Mouse (Mus musculus) heart, postnatal 0 days (tissue): ENCODE data around the gene Kncn. TPM values are rescaled to one million over a fixed set of nuclear protein-coding genes. Genes with fewer than 3 reads are reported as not detected.

Experiments used
- ATAC-seq: fragments of 200-750 bp; cut with Nextera tagmentation; 2 replicates; pipeline ENCODE4 v1.8.0; 2017; ENCODE audit warnings: low read depth, moderate number of reproducible peaks, moderate library complexity; ENCODE audit not compliant: insufficient read depth
- DNase-seq: peaks from one replicate; pipeline ENCODE4 v3.0.0-alpha.2; 2016; ENCODE audit warnings: low spot score
- H3K27ac ChIP-seq: fragments of 300-500 bp; sonication (generic); 2 replicates; pipeline ENCODE4 v1.5.1; 2014; ENCODE audit warnings: low read depth, mild to moderate bottlenecking
- H3K27me3 ChIP-seq: fragments of 300-500 bp; sonication (generic); 2 replicates; pipeline ENCODE4 v1.6.1; 2014; ENCODE audit warnings: low read length, mixed read lengths; ENCODE audit not compliant: control insufficient read depth, insufficient read depth
- H3K36me3 ChIP-seq: fragments of 300-500 bp; sonication (generic); replicated peaks from 2 replicates; pipeline ENCODE4 v1.6.1; 2014; ENCODE audit warnings: low read length, mixed read lengths; ENCODE audit not compliant: control insufficient read depth, insufficient read depth
- H3K4me1 ChIP-seq: fragments of 300-500 bp; sonication (generic); 2 replicates; pipeline ENCODE4 v1.6.1; 2014; ENCODE audit warnings: antibody characterized with exemption; ENCODE audit not compliant: control insufficient read depth, insufficient read depth
- H3K4me2 ChIP-seq: fragments of 300-500 bp; sonication (generic); 2 replicates; pipeline ENCODE4 v1.6.1; 2014; ENCODE audit warnings: low read depth, mild to moderate bottlenecking, low read length, moderate library complexity
- H3K4me3 ChIP-seq: fragments of 300-500 bp; sonication (generic); 2 replicates; pipeline ENCODE4 v1.5.1; 2014; ENCODE audit warnings: low read depth, low read length
- H3K9ac ChIP-seq: fragments of 300-500 bp; sonication (generic); replicated peaks from 2 replicates; pipeline ENCODE4 v1.6.1; 2014; ENCODE audit warnings: low read depth, low read length, mixed read lengths
- H3K9me3 ChIP-seq: fragments of 300-500 bp; sonication (generic); replicated peaks from 2 replicates; pipeline ENCODE4 v1.6.1; 2016; ENCODE audit warnings: low read length; ENCODE audit not compliant: control insufficient read depth
- CTCF ChIP-seq: IDR thresholded peaks from 2 replicates; pipeline ENCODE4 v1.5.1; 2016; ENCODE audit warnings: antibody characterized with exemption, control low read depth, low read depth
- EP300 ChIP-seq: IDR thresholded peaks from 2 replicates; pipeline ENCODE4 v1.6.1; 2016; ENCODE audit warnings: antibody characterized with exemption, low read depth
- WGBS: fragments of 180-500 bp; shearing (Covaris S2); extraction: QIAGEN DNeasy Blood & Tissue Kit; methylation state at CpG from one replicate; pipeline ENCODE4 v1.1.7; 2014; 5-methylcytosine and 5-hydroxymethylcytosine counted together
- polyA plus RNA-seq: library from polyadenylated mRNA; unstranded; fragments of >200 nt; fragmentation: Nextera tagmentation; extraction: Ambion mirVana; gene quantifications from 2 replicates; pipeline ENCODE4 v1.2.1, GENCODE M21; 2015
- total RNA-seq: library from RNA; depleted of rRNA; stranded (reverse); fragments of >200 nt; gene quantifications from 2 replicates; pipeline ENCODE4 v1.2.3, GENCODE M21; 2014; ENCODE audit warnings: low replicate concordance

The Kncn gene
- total and polyA plus RNA-seq, 2 experiments from 2014 or later, result not detected

- TF ChIP-seq CTCF (no peak), EP300 (no peak)
- WGBS, result 26% methylated on average over 1 of the region's 1 CpGs
- ATAC-seq (no peak), DNase-seq (no peak)
- Histone ChIP-seq H3K27ac (no peak overlapping the region), H3K9me3 (no peaks in the 10 kb centered on the region), H3K9ac (no peak overlapping the region), H3K4me2 (no peak overlapping the region), H3K27me3 (peaks cover 34% of the 10 kb centered on the region), H3K36me3 (no peaks in the 10 kb centered on the region), H3K4me3 (no peak overlapping the region), H3K4me1 (no peaks in the 10 kb centered on the region)
These were observed 23.8 kb downstream of the Kncn start for GRCm38 (mm10) chr4:115907994-115908393.

GRCm38 (mm10) chr4:115908641-115909040, 24.4 kb downstream of the Kncn start:
- no peak for TF ChIP-seq CTCF
- TF ChIP-seq EP300, result no peak
- no peak overlapping the region for H3K4me2 ChIP-seq
- no peaks in the 10 kb centered on the region for H3K4me1 ChIP-seq
- H3K27ac ChIP-seq, result no peak overlapping the region
- DNase-seq (peak; percentile 26), ATAC-seq (peak; percentile 56)
- no peaks in the 10 kb centered on the region for H3K9me3 ChIP-seq
- peaks cover 34% of the 10 kb centered on the region for H3K27me3 ChIP-seq
- no peak overlapping the region for H3K4me3 ChIP-seq
- no peak overlapping the region for H3K9ac ChIP-seq
- WGBS, result 9% methylated on average over 7 of the region's 7 CpGs
- no peaks in the 10 kb centered on the region for H3K36me3 ChIP-seq

- Histone ChIP-seq H3K4me2 (no peak overlapping the region), H3K27ac (no peak overlapping the region), H3K4me3 (no peak overlapping the region), H3K9me3 (no peaks in the 10 kb centered on the region), H3K27me3 (peaks cover 29% of the 10 kb centered on the region; the same call in 1 of the 2 replicates), H3K9ac (no peak overlapping the region), H3K4me1 (no peaks in the 10 kb centered on the region), H3K36me3 (no peaks in the 10 kb centered on the region)
- 15% methylated on average over 4 of the region's 4 CpGs for WGBS
- TF ChIP-seq CTCF (no peak), EP300 (no peak)
- ATAC-seq, result no peak
- no peak for DNase-seq
These were observed 27.4 kb downstream of the Kncn start for GRCm38 (mm10) chr4:115911586-115911985.

GRCm38 (mm10) chr4:115919911-115920310, 35.7 kb downstream of the Kncn start:
- no peak overlapping the region for H3K4me2 ChIP-seq
- H3K27ac ChIP-seq, result no peak overlapping the region
- peaks cover 48% of the 10 kb centered on the region for H3K27me3 ChIP-seq
- DNase-seq, result no peak
- no peak overlapping the region for H3K4me3 ChIP-seq
- no peak overlapping the region for H3K9ac ChIP-seq
- no peak for TF ChIP-seq CTCF
- TF ChIP-seq EP300, result no peak
- H3K4me1 ChIP-seq, result no peaks in the 10 kb centered on the region
- WGBS, result 74% methylated on average over 16 of the region's 16 CpGs
- H3K9me3 ChIP-seq, result no peaks in the 10 kb centered on the region
- H3K36me3 ChIP-seq, result no peaks in the 10 kb centered on the region
- ATAC-seq, result no peak

- Histone ChIP-seq H3K27ac (no peak overlapping the region), H3K36me3 (no peaks in the 10 kb centered on the region), H3K4me3 (no peak overlapping the region), H3K27me3 (peaks cover 34% of the 10 kb centered on the region), H3K9ac (no peak overlapping the region), H3K4me1 (no peaks in the 10 kb centered on the region), H3K9me3 (no peaks in the 10 kb centered on the region), H3K4me2 (no peak overlapping the region)
- 57% methylated on average over 5 of the region's 5 CpGs for WGBS
- no peak for ATAC-seq
- DNase-seq, result no peak
- TF ChIP-seq CTCF (no peak), EP300 (no peak)
These were observed 38.5 kb downstream of the Kncn start for GRCm38 (mm10) chr4:115922688-115923087.

GRCm38 (mm10) chr4:115923262-115923880, 39.2 kb downstream of the Kncn start:
- 59% methylated on average over 16 of the region's 16 CpGs for WGBS
- TF ChIP-seq EP300 (no peak), CTCF (no peak)

More at GRCm38 (mm10) chr4:115923262-115923880, 39.2 kb downstream of the Kncn start:
- no peaks in the 10 kb centered on the region for H3K9me3 ChIP-seq
- ATAC-seq (no peak), DNase-seq (no peak)
- no peak overlapping the region for H3K4me2 ChIP-seq
- no peak overlapping the region for H3K4me3 ChIP-seq
- no peak overlapping the region for H3K9ac ChIP-seq
- no peak overlapping the region for H3K27ac ChIP-seq
- H3K27me3 ChIP-seq, result peaks cover 34% of the 10 kb centered on the region
- no peaks in the 10 kb centered on the region for H3K36me3 ChIP-seq
- no peaks in the 10 kb centered on the region for H3K4me1 ChIP-seq
